Mouse (Mus musculus) liver, adult 2 months (tissue): Measurements from ENCODE around the gene Slc9a6.

Experiments
- CTCF ChIP-seq: fragments of 200-500 bp; IDR thresholded peaks from 2 replicates; pipeline ENCODE4 v1.5.1; 2011; ENCODE audit warnings: low read depth, low read length, control low read depth
- POLR2A ChIP-seq: fragments of 200-500 bp; IDR thresholded peaks from 2 replicates; pipeline ENCODE4 v1.6.1; 2011; ENCODE audit warnings: low read length, control low read depth; ENCODE audit not compliant: insufficient read depth; ENCODE audit errors: extremely low read depth

GRCm38 (mm10) chrX:56615236-56615635, 5.7 kb downstream of the Slc9a6 start:
- TF ChIP-seq POLR2A (no peak), CTCF (no peak)
